Mouse (Mus musculus): ENCODE results near the gene Slain1.

Slain1 gene

GRCm38 (mm10) chr14:103649896-103650334 lies at the start of gene Slain1:
Slain1 (plus strand) TSS chr14:103650228.
- DNase-seq (ENCODE audit: low spot score): peak; percentile 78

- DNase-seq (ENCODE audit: low spot score): no peak
Measured at GRCm38 (mm10) chr14:103608063-103608462, 42.0 kb upstream of the Slain1 start.

GRCm38 (mm10) chr14:103613573-103614271 lies 36.3 kb upstream of the Slain1 start:
- DNase-seq (ENCODE audit: low spot score): no peak

- no peak for DNase-seq (ENCODE audit: low spot score)
Measured at GRCm38 (mm10) chr14:103614272-103614587, 35.8 kb upstream of the Slain1 start.

- no peak for DNase-seq (ENCODE audit: low spot score)
Measured at GRCm38 (mm10) chr14:103619756-103620155, 30.3 kb upstream of the Slain1 start.

- no peak for DNase-seq (ENCODE audit: low spot score)
Measured at GRCm38 (mm10) chr14:103621207-103621606, 28.8 kb upstream of the Slain1 start.

- no peak for DNase-seq (ENCODE audit: low spot score)
Measured at GRCm38 (mm10) chr14:103626100-103626499, 23.9 kb upstream of the Slain1 start.

GRCm38 (mm10) chr14:103629639-103630364 lies 20.2 kb upstream of the Slain1 start:
- DNase-seq (ENCODE audit: low spot score): no peak

- no peak for DNase-seq (ENCODE audit: low spot score)
Measured at GRCm38 (mm10) chr14:103630545-103630944, 19.5 kb upstream of the Slain1 start.

- no peak for DNase-seq (ENCODE audit: low spot score)
Measured at GRCm38 (mm10) chr14:103643933-103644332, 6.1 kb upstream of the Slain1 start.

GRCm38 (mm10) chr14:103647981-103648380 lies 2.0 kb upstream of the Slain1 start:
- DNase-seq (ENCODE audit: low spot score): no peak

- DNase-seq (ENCODE audit: low spot score): no peak
Measured at GRCm38 (mm10) chr14:103648623-103649255, 1.3 kb upstream of the Slain1 start.

GRCm38 (mm10) chr14:103649302-103649701 lies 726 bp upstream of the Slain1 start:
- DNase-seq (ENCODE audit: low spot score): no peak

GRCm38 (mm10) chr14:103650413-103651101 lies 529 bp downstream of the Slain1 start:
- peak; percentile 43 for DNase-seq (ENCODE audit: low spot score)

- DNase-seq (ENCODE audit: low spot score): no peak
Measured at GRCm38 (mm10) chr14:103651106-103651505, 1.1 kb downstream of the Slain1 start.

GRCm38 (mm10) chr14:103651562-103651961 lies 1.5 kb downstream of the Slain1 start:
- no peak for DNase-seq (ENCODE audit: low spot score)

GRCm38 (mm10) chr14:103652524-103652923 lies 2.5 kb downstream of the Slain1 start:
- no peak for DNase-seq (ENCODE audit: low spot score)

- DNase-seq (ENCODE audit: low spot score): no peak
Measured at GRCm38 (mm10) chr14:103653800-103654199, 3.8 kb downstream of the Slain1 start.

- DNase-seq (ENCODE audit: low spot score): no peak
Measured at GRCm38 (mm10) chr14:103655448-103655847, 5.4 kb downstream of the Slain1 start.

- no peak for DNase-seq (ENCODE audit: low spot score)
Measured at GRCm38 (mm10) chr14:103657876-103658275, 7.8 kb downstream of the Slain1 start.

GRCm38 (mm10) chr14:103663026-103663425 lies 13.0 kb downstream of the Slain1 start:
- DNase-seq (ENCODE audit: low spot score): no peak

- DNase-seq (ENCODE audit: low spot score): no peak
Measured at GRCm38 (mm10) chr14:103664391-103664790, 14.4 kb downstream of the Slain1 start.
